Mouse (Mus musculus) adrenal gland, postnatal 14 days (tissue): ENCODE results near the gene Krt84. TPM values are rescaled to one million over a fixed set of nuclear protein-coding genes. Genes with fewer than 3 reads are reported as not detected.
A peak's percentile ranks its signal among the peaks of the same experiment; 100 is the strongest.
"Not testable (repeated sequence)": the region's sequence is repeated elsewhere in the genome, so short reads cannot be mapped to it uniquely, and the experiment has no call there.

Experiments
- DNase-seq: peaks from one replicate; pipeline ENCODE4 v3.0.0; 2021; ENCODE audit warnings: mixed read lengths
- long read RNA-seq, 2 experiments: library from polyadenylated mRNA; stranded (forward); transcript quantifications; one replicate each; pipeline ENCODE4 v2.0.0; 2021
- total RNA-seq: library from RNA; stranded (reverse); gene quantifications from 2 replicates; pipeline ENCODE4 v1.2.3, GENCODE M21; 2021

The Krt84 gene
- not detected in 2 replicates for total RNA-seq
- long read RNA-seq, experiment 1 = 0 reads
- long read RNA-seq, experiment 2 = 0 reads

GRCm38 (mm10) chr15:101532720-101533119 lies at the start of gene Krt84:
Krt84 (minus strand) TSS chr15:101532820.
- no peak for DNase-seq

- DNase-seq = no peak
These were observed 49.1 kb upstream of the Krt84 start for GRCm38 (mm10) chr15:101581701-101582100.

- no peak for DNase-seq
These were observed 42.9 kb upstream of the Krt84 start for GRCm38 (mm10) chr15:101575506-101575905.

GRCm38 (mm10) chr15:101573796-101574345 lies 41.3 kb upstream of the Krt84 start, which contains the start of gene Krt75:
Krt75 (minus strand) TSS chr15:101573904.
- DNase-seq = no peak

GRCm38 (mm10) chr15:101567780-101568179 lies 35.2 kb upstream of the Krt84 start:
- no peak for DNase-seq

- no peak for DNase-seq
These were observed 30.2 kb upstream of the Krt84 start, which contains the start of gene Krt90 for GRCm38 (mm10) chr15:101562850-101563249. Krt90 (minus strand) TSS chr15:101562950.

- no peak for DNase-seq
These were observed 25.5 kb upstream of the Krt84 start for GRCm38 (mm10) chr15:101558034-101558646.

GRCm38 (mm10) chr15:101553169-101553568 lies 20.5 kb upstream of the Krt84 start:
- DNase-seq = peak; percentile 52

GRCm38 (mm10) chr15:101552188-101552587 lies 19.6 kb upstream of the Krt84 start:
- DNase-seq = no peak

- no peak for DNase-seq
These were observed 17.9 kb upstream of the Krt84 start, which contains the start of gene Krt82 for GRCm38 (mm10) chr15:101550567-101550966. Krt82 (minus strand) TSS chr15:101550667.

GRCm38 (mm10) chr15:101544478-101544877 lies 11.9 kb upstream of the Krt84 start:
- no peak for DNase-seq

- peak; percentile 9 for DNase-seq
These were observed 9.9 kb upstream of the Krt84 start for GRCm38 (mm10) chr15:101542543-101542942.

GRCm38 (mm10) chr15:101538580-101538900 lies 5.9 kb upstream of the Krt84 start:
- no peak for DNase-seq

GRCm38 (mm10) chr15:101537864-101538579 lies 5.4 kb upstream of the Krt84 start:
- DNase-seq = no peak

GRCm38 (mm10) chr15:101536054-101536850 lies 3.6 kb upstream of the Krt84 start:
- DNase-seq = peak; percentile 16

- DNase-seq = no peak
These were observed 9.9 kb downstream of the Krt84 start for GRCm38 (mm10) chr15:101522556-101523232.

- DNase-seq = peak; percentile 85
These were observed 12.8 kb downstream of the Krt84 start for GRCm38 (mm10) chr15:101519792-101520191.

- not testable (repeated sequence) for DNase-seq
These were observed 15.5 kb downstream of the Krt84 start, which contains the start of gene Gm49425 for GRCm38 (mm10) chr15:101517161-101517560. Gm49425 (minus strand) TSS chr15:101517261.

GRCm38 (mm10) chr15:101508247-101508646 lies 24.4 kb downstream of the Krt84 start:
- DNase-seq = no peak

- no peak for DNase-seq
These were observed 25.5 kb downstream of the Krt84 start for GRCm38 (mm10) chr15:101506896-101507758.

GRCm38 (mm10) chr15:101497181-101497580 lies 35.4 kb downstream of the Krt84 start:
- DNase-seq = peak; percentile 82
